Mouse (Mus musculus): ENCODE results near the gene Trim6.

GRCm38 (mm10) chr7:104216011-104216535 lies 2.5 kb upstream of the Trim6 start:
- TF ChIP-seq CTCF (IDR thresholded peaks at IDR 0.05) (no peak), EP300 (IDR thresholded peaks at IDR 0.05; ENCODE audit: insufficient read depth, low read depth, low read length) (no peak), POLR2A (IDR thresholded peaks at IDR 0.05; ENCODE audit: insufficient read depth, low read depth, low read length) (no peak)

All from heart, adult 2 months (tissue).